Mouse (Mus musculus) heart, embryonic 10.5 days (tissue): ENCODE results near the gene Rpusd2. TPM values are rescaled to one million over a fixed set of nuclear protein-coding genes. Genes with fewer than 3 reads are reported as not detected.

Source experiments
- DNase-seq: peaks from one replicate; pipeline ENCODE4 v3.0.0-alpha.2; 2017; ENCODE audit warnings: low spot score
- H3K27ac ChIP-seq: fragments of 300-500 bp; sonication (generic); 2 replicates; pipeline ENCODE4 v1.5.1; 2016; ENCODE audit warnings: mild to moderate bottlenecking
- H3K27me3 ChIP-seq: fragments of 300-500 bp; sonication (generic); 2 replicates; pipeline ENCODE4 v1.6.1; 2016; ENCODE audit warnings: mild to moderate bottlenecking; ENCODE audit not compliant: poor library complexity, insufficient read depth, severe bottlenecking
- H3K36me3 ChIP-seq: fragments of 300-500 bp; sonication (generic); 2 replicates; pipeline ENCODE4 v1.6.1; 2016; ENCODE audit warnings: mild to moderate bottlenecking, moderate library complexity
- H3K4me1 ChIP-seq: fragments of 300-500 bp; sonication (generic); 2 replicates; pipeline ENCODE4 v1.6.1; 2016; ENCODE audit warnings: mild to moderate bottlenecking
- H3K4me3 ChIP-seq: fragments of 300-500 bp; sonication (generic); 2 replicates; pipeline ENCODE4 v1.5.1; 2016; ENCODE audit warnings: mild to moderate bottlenecking, moderate library complexity
- H3K9me3 ChIP-seq: fragments of 300-500 bp; sonication (generic); 2 replicates; pipeline ENCODE4 v1.6.1; 2016; ENCODE audit warnings: mild to moderate bottlenecking, moderate library complexity
- WGBS: fragments of 180-500 bp; shearing (Covaris S2); methylation state at CpG from one replicate; pipeline ENCODE4 v1.1.7; 2016; 5-methylcytosine and 5-hydroxymethylcytosine counted together
- polyA plus RNA-seq: library from polyadenylated mRNA; unstranded; fragments of >200 nt; fragmentation: Nextera tagmentation; extraction: Ambion mirVana; gene quantifications from 2 replicates; pipeline ENCODE4 v1.2.1, GENCODE M21; 2016

Rpusd2 gene
- polyA plus RNA-seq, 1 experiment from 2014 or later, result 6.2 TPM

DNA sequence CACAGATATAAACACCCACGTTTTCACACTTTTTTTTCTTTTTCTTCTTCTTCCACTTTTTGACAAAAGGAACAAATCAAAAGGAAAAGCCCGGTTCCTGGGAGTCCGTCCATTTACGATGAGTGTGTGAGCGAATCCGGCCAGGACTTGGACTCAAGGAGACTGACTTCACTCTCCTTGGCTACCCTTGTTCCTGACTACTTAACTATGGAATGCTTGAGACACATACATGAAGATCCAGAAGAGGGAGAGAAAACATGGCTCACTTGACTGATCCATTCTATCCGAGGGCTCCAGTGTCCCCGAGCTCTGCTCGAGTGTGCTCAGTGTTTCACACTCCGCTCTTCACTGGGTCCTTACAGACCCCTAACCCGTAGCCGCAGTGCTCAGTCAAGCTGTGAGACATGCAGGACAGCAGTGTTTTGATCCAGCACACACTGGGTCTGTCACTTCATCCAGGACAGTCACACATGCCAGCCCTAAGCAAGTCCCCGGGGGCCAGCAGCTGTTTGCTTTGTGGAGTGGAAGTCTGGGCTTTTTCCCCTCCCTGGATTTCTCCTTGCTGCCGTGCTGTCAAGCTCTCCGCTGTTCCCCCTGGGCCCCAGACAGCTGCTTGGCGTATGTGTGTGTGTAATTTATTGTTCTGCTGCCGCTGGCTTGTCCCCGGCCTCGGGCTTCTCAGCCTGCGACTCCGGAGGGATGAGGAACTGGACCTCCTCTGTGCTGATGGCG is 16.0 kb upstream of the Rpusd2 start:
- peak overlapping the region; percentile 17 for H3K4me3 ChIP-seq

DNA sequence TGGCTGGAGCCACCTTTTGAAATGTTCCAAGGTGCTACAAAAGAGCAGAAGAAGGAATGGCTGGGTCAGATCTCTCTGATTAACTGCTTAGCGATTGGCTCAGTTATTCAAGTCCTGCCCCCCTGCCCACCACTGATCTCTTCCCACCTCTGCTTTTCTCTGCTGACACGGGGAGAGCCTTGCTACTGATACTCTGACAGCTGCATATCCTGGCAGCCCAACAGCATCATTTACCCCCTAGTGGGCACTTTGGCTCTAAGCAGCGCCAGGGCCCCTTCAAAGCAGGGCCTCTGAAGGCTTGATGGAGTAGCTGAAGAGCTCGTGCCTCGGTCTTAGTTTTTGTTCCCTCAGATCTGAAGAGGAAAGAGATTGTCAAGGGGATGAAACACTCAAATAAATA is 15.5 kb upstream of the Rpusd2 start:
- Histone ChIP-seq H3K36me3 (peaks cover 50% of the 10 kb centered on the region), H3K9me3 (no peaks in the 10 kb centered on the region), H3K4me3 (peak overlapping the region; percentile 17), H3K27ac (no peak overlapping the region), H3K27me3 (no peaks in the 10 kb centered on the region), H3K4me1 (peaks cover 16% of the 10 kb centered on the region)
- DNase-seq, result no peak
- 8% methylated on average over 5 of the region's 5 CpGs for WGBS

More for the DNA sequence above, 16.0 kb upstream of the Rpusd2 start:
- DNase-seq, result no peak
- H3K36me3 ChIP-seq, result peaks cover 50% of the 10 kb centered on the region
- H3K27ac ChIP-seq, result no peak overlapping the region
- peaks cover 16% of the 10 kb centered on the region for H3K4me1 ChIP-seq
- 54% methylated on average over 22 of the region's 22 CpGs for WGBS
- no peaks in the 10 kb centered on the region for H3K27me3 ChIP-seq
- H3K9me3 ChIP-seq, result no peaks in the 10 kb centered on the region

DNA sequence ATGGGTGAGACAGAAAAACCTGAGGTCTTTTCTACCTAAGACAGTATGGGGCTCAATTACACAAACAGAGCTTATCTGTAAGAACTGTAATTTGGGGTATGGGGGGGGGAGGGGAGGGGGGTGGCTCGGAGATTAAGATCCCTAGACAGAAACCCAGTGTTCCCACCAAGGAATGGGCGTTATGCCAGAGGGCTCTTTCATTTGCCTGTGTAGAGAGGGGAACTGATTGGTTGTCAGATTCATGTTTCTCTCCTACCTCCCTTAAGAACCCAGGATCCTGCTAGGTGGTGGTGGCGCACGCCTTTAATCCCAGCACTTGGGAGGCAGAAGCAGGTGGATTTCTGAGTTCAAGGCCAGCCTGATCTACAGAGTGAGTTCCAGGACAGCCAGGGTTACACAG is 15.1 kb upstream of the Rpusd2 start:
- no peak overlapping the region for H3K27ac ChIP-seq
- DNase-seq, result no peak
- H3K27me3 ChIP-seq, result no peaks in the 10 kb centered on the region
- peaks cover 16% of the 10 kb centered on the region for H3K4me1 ChIP-seq
- H3K9me3 ChIP-seq, result no peaks in the 10 kb centered on the region
- no peak overlapping the region for H3K4me3 ChIP-seq
- H3K36me3 ChIP-seq, result peaks cover 50% of the 10 kb centered on the region
- 57% methylated on average over 4 of the region's 4 CpGs for WGBS

GRCm38 (mm10) chr2:119023154-119023660 is 11.4 kb upstream of the Rpusd2 start:
- Histone ChIP-seq H3K4me3 (no peak overlapping the region), H3K27me3 (no peaks in the 10 kb centered on the region), H3K36me3 (peaks cover 49% of the 10 kb centered on the region), H3K4me1 (peaks cover 8% of the 10 kb centered on the region), H3K27ac (no peak overlapping the region), H3K9me3 (no peaks in the 10 kb centered on the region)
- DNase-seq, result no peak
- 94% methylated on average over 6 of the region's 6 CpGs for WGBS

DNA sequence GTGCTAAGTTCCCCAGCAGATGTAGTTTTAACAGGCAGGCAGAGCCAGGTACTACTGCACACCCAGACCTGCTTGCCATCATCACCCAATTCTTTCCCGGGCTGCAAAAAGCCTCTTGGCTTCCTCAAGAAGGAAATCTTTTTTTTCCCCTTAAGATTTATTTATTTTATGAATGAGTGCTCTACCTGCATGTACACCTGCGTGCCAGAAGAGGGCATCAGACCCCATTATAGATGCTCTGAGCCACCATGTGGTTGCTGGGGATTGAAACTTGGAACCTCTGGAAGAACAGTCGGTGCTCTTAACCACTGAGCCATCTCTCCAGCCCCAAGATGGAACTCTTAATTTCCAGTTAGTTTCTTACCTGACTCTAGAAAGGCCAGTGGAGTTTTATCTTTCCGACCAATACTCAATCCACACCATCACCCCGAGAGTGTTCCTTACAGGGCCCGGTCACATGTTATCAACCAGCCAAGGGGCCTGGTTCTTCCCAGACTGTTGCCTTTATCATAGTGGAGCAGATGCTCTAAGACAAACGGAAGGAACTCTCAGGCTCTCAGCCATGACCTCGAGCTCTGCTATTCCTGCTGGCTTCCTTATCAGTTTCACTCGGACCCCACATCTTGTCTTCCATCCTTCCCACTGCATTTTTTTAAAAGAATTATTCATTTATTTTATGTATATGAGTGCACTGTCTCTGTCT is 9.9 kb upstream of the Rpusd2 start:
- Histone ChIP-seq H3K4me1 (peaks cover 8% of the 10 kb centered on the region), H3K9me3 (no peaks in the 10 kb centered on the region), H3K36me3 (peaks cover 42% of the 10 kb centered on the region), H3K4me3 (no peak overlapping the region), H3K27ac (no peak overlapping the region), H3K27me3 (no peaks in the 10 kb centered on the region)
- peak; percentile 83 for DNase-seq
- 61% methylated on average over 9 of the region's 9 CpGs for WGBS

GRCm38 (mm10) chr2:119025239-119025616 is 9.4 kb upstream of the Rpusd2 start:
- Histone ChIP-seq H3K36me3 (peaks cover 39% of the 10 kb centered on the region), H3K27ac (no peak overlapping the region), H3K4me1 (peaks cover 8% of the 10 kb centered on the region), H3K9me3 (no peaks in the 10 kb centered on the region), H3K27me3 (no peaks in the 10 kb centered on the region), H3K4me3 (no peak overlapping the region)
- DNase-seq, result peak; percentile 43
- 64% methylated on average over 4 of the region's 4 CpGs for WGBS

GRCm38 (mm10) chr2:119026951-119027350 is 7.6 kb upstream of the Rpusd2 start:
- Histone ChIP-seq H3K27ac (no peak overlapping the region), H3K9me3 (no peaks in the 10 kb centered on the region), H3K27me3 (no peaks in the 10 kb centered on the region), H3K36me3 (peaks cover 21% of the 10 kb centered on the region), H3K4me1 (peaks cover 8% of the 10 kb centered on the region), H3K4me3 (no peak overlapping the region)
- peak; percentile 56 for DNase-seq
- 89% methylated on average over 4 of the region's 4 CpGs for WGBS

GRCm38 (mm10) chr2:119028941-119029551 is 5.5 kb upstream of the Rpusd2 start, which contains the start of gene Ccdc32:
TSS of gene Ccdc32 (minus strand) at chr2:119029393.
- under 1% methylated on average over 28 of the region's 28 CpGs for WGBS
- H3K4me3 ChIP-seq, result peak within 1 kb of the TSS; percentile 88
- H3K9me3 ChIP-seq, result no peaks in the 10 kb centered on the region
- H3K27ac ChIP-seq, result peak within 1 kb of the TSS; percentile 88
- peak; percentile 98 for DNase-seq
- H3K27me3 ChIP-seq, result no peaks in the 10 kb centered on the region
- H3K4me1 ChIP-seq, result peaks cover 8% of the 10 kb centered on the region
- H3K36me3 ChIP-seq, result peaks cover 8% of the 10 kb centered on the region; the same call in 1 of the 2 replicates

DNA sequence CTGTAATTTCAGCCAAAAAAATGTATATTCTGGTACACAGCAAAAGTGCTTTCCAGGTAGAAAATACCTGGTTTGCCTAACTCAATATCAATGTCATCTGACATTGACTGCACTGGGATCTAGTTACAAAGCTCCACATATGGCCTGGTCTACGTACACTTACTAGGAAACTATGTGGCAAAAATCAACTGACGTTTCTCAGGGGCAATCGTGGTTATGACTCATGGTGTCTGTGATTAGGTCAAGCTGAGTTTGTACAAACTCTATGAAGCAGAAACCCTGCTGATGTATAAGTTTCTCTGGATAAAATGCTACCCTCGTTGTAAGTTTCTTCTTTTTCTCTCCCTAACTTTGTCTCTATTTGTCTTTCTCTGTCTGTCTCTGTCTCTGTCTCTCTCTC is 2.4 kb upstream of the Rpusd2 start:
- Histone ChIP-seq H3K4me3 (no peak overlapping the region), H3K27ac (no peak overlapping the region), H3K27me3 (no peaks in the 10 kb centered on the region), H3K4me1 (peaks cover 16% of the 10 kb centered on the region), H3K36me3 (peaks cover 6% of the 10 kb centered on the region), H3K9me3 (no peaks in the 10 kb centered on the region)
- 64% methylated on average over 4 of the region's 4 CpGs for WGBS
- no peak for DNase-seq

GRCm38 (mm10) chr2:119035397-119035745 is 781 bp downstream of the Rpusd2 start:
- Histone ChIP-seq H3K4me1 (peaks cover 8% of the 10 kb centered on the region), H3K27ac (peak overlapping the region; percentile 94), H3K36me3 (peaks cover 31% of the 10 kb centered on the region), H3K4me3 (peak overlapping the region; percentile 99), H3K27me3 (no peaks in the 10 kb centered on the region), H3K9me3 (no peaks in the 10 kb centered on the region)
- 10% methylated on average over 7 of the region's 7 CpGs for WGBS
- DNase-seq, result no peak

- DNase-seq, result no peak
- Histone ChIP-seq H3K27ac (no peak overlapping the region), H3K4me1 (no peaks in the 10 kb centered on the region), H3K27me3 (no peaks in the 10 kb centered on the region), H3K36me3 (peaks cover 38% of the 10 kb centered on the region), H3K9me3 (no peaks in the 10 kb centered on the region), H3K4me3 (no peak overlapping the region)
- WGBS, result 50% methylated on average over 4 of the region's 4 CpGs
Observed at GRCm38 (mm10) chr2:119040882-119041281, 6.3 kb downstream of the Rpusd2 start.

DNA sequence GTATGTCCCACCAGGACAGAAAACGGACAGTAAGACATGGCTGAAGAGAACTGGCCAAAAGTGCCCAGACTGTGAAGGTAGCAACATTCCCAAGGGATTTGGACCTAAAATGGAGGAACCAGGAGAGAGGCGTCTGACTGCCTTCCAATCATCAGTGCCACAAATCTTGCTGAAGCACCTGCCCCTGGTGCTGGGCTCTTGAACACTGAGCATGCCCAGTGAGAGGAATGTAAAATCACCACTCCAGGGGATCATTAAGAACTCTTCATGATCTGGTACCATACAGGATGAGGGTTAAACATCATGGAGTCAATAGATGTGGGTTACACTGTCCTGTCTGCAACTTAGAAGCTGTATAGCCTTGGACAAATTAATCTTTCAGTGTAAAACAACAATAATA is 10.6 kb downstream of the Rpusd2 start:
- DNase-seq, result no peak
- Histone ChIP-seq H3K27me3 (no peaks in the 10 kb centered on the region), H3K27ac (no peak overlapping the region), H3K36me3 (0 out of 2 replicates have a peak, but pooled peaks cover 7% of the 10 kb centered on the region), H3K4me1 (peaks cover 10% of the 10 kb centered on the region; the same call in 1 of the 2 replicates), H3K4me3 (no peak overlapping the region), H3K9me3 (no peaks in the 10 kb centered on the region)
- 66% methylated on average over 2 of the region's 2 CpGs for WGBS
